Mouse (Mus musculus) embryo, embryonic 10 days (tissue): ENCODE data around the gene Lama4.

Experiments
- DNase-seq: peaks from one replicate; pipeline ENCODE4 v3.0.0-alpha.2; 2015; ENCODE audit warnings: low spot score

Gene Lama4

DNA sequence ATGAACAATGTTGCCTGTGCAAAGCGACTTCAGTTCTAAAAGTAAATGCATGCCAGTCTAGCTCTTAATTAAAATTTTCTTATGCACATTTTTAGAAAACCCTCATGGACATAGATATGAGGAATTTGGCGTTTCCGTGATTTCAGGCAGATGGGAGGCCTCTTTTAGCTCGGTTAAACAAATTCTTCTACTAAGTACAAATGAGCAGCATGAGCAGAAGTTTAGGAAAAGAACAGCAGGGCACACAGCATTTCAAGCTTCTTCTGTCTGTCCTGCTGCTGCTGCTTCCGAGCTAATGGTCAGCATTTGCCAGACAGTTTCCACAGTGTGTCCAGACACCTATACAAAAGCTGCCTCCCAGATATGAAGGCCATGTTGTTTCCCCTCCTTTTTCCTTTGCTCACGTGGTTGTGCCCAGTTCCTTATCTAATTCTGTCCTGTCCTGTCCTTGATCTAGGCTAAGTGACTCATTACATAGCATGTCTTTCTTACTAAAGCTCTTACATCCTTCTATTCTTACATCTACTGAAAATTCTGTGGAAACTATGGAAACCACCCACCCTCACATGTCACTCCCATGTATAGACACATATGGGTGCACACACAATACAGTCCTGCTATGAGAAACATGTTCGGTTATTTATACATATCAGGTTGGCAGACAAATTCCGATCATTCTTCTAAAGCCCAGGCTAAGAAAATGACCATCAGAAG lies 84.4 kb downstream of the Lama4 start:
- no peak for DNase-seq

DNA sequence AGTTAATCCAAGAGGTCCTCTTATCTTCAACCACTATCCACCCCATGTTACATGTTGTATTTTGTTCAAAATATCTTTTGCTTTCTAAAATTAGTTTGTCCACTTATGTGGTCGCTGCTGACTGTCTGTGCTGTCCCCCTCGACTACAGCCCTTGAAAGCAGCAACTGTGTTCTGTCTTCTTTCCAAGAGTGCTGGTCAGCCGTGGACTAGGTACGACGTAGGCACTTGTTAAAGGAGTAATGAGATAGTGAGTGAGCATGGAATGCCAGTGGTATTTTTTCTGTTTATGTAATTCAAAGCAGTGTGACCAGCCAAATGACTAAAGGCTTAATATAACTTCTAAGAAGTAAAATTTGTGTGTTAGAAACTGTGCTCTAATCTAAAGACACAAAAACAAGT lies 90.7 kb downstream of the Lama4 start:
- DNase-seq, result no peak

DNA sequence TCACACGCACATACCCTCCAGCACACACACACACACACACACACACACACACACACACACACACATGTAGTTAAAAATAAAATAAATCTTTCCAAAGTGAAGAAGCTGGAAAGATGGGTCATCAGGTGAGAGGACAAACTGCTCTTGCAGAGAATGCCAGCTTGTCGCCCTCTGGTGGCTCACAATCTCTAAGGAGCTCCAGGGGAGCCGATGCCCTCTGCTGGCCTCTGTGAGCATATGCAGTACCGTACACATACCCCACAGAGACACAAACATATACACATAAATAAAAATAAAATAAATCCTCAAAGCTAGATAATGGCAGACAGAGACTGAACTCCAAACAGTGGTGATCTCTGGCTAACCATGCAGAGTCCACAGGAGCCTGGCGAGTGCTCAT lies 99.4 kb downstream of the Lama4 start:
- peak; percentile 45 for DNase-seq

DNA sequence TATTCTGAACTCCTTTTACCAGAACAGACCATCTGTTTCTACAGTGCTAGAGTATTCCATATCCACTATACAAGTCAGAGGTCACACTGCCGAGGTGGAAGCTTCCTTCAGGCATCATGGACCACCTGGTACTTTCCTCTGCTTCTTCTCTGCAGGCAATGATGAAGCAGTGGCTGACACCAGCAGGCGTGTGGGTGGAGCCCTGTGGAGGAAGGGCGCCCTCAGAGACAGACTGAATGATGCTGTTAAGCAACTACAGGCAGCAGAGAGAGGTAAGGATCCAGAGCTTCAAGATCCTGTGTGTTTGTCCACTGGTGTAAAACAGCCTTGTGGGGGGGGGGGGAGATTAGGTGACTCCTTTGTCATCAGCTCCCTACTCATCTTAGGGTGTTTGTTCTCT lies 100.1 kb downstream of the Lama4 start:
- DNase-seq, result no peak

DNA sequence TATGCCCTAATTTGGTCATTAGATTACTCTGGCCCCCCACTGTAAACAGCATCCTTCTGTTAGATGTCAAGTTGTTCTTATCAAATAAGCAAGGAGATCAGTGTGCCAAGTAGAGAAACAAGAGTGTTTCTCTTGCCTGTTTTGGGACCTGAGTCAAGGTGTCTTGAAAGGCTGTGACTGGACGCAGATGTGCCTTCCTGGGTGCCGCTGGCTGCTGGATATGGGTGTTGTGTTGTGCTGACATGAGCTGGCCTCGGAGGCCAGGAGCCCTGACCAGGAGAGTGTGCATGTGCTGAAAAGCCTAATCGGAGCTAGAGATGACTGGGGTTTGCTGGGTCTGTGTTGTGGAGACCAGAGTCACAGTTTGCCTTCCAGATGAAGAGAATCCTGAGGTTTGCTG lies 100.7 kb downstream of the Lama4 start:
- DNase-seq, result no peak

DNA sequence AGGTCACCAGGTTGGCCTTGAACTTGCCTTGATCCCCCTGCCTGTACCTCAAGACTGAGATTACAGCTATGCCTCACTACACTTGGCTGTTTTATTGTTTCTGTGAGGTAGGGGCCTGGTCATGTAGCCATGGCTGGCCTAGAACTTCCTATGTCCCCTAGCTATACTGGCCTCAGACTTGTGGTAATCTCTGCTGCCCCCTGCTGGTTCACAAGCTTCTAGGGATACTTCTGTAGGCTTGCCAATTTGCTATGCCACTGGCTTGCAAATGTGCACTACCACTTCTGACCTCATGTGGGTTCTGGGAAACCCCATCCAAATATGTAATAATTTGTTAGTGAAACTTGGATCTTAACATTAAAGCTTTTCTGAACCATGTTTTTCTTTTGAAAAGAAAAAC lies 101.6 kb downstream of the Lama4 start:
- DNase-seq, result peak; percentile 85

DNA sequence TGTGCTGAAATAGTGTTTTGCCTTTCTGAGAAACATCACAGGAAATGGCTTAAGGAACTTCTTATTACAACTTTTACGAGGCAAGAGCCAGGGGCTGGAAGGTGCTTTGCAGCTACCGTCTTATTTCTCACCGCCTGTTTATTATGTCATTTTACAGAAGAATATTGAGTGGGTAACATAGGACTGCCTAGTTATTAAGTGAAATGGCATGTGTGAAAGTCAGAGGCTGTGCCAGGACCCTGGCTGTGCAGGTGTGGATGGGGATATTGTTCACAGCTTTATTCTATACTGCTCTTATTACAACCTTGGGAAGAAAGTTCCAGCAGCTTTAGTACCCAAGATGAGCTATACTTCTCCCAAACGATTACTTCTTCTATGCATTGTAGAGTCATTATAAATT lies 106.7 kb downstream of the Lama4 start:
- no peak for DNase-seq

DNA sequence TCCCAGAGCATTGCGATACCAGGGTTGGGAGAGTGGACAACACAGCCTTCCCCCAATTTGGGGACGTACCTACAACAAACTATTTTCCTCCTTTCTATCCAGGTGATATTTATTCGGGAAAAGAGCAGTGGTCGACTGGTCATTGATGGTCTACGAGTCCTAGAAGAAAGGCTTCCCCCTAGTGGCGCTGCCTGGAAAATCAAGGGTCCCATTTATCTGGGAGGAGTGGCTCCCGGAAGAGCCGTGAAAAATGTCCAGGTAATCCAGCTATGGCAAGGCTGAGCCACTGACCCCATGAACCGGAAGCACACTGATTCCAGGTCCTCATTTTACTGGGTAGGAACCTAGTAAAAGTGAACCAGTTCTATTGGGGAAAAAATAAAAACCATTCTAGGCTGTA lies 131.7 kb downstream of the Lama4 start:
- DNase-seq, result no peak

DNA sequence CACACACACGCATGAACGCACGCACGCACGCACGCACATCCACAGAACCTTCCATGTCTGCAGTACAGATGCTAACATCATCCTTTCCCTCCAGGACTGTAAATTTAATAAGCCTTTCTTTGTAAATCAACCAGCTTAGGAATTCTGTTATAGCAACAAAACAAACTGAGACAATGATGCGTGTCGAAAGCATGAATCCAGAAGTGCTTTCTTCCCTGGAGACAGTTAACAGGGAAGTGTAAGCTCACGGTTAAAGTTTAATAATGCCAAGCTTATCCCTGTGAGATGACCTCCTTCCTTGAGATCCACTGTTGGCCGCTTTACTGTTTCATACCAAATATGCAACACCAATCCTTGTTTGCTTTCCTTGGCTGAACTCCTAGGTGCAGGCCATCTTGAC lies 133.4 kb downstream of the Lama4 start:
- no peak for DNase-seq

DNA sequence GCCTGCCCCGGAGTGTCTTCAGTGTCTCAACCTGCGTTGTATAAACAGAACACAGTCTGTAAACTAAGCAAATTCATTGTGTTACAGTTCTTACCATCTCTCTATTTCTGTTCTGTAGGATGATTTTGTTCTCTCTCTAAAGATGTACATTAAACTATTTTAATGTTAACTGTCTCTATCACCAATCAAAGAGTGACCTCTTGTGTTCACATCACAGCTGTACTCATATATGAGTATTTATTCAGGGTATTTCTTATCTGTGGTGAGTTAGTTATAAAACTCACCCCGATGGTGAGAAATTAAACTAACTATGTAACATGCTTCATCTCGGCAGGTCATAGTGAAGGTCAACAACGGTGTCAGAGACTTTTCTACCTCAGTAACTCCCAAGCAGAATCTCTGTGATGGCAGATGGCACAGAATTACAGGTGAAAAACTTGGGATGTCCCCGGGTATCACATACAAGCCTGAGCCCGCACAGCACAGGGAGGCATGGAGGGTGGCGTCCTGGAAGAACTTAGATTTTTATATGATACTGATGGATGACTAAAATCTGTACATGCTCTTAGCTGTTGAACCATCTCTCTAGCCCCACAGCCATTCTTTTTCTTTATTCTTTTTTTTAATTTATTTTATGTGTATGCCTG lies 139.6 kb downstream of the Lama4 start:
- no peak for DNase-seq

DNA sequence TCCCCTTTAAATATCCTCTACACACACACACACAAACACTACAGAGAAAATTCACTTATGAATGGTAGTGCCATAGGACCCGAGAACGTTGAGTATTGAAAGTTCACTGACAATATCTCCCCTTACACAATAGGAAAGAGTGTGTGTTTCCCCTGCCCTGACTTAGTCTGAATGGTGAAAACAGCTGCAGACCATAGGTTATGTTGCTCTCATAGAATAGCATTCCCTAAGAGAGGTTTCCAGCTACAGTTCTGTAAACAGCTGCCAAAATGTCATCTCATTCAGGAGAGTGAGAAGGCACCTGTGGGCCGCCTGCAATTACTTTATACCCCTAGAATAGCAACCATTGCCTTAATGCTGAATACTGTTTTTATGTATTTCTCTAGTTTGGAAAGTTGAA lies 141.1 kb downstream of the Lama4 start:
- no peak for DNase-seq

DNA sequence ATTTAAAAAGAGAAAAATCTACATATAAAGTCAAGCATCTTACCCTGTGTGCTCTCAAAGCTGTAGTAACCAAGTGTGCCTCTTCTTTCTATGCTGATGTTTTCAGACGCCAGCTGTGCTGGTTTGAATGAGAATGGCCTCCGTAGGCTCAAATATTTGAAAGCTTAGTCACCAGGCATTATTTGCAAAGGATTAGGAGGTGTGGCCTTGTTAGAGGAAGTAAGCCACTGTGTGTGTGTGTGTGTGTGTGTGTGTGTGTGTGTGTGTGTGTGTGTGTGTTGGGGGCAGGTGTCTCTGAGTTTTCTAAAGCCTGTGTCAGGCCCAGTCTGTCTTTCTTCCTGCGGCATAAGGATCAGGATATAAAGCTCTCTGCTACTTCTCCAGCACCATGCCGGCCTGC lies 141.6 kb downstream of the Lama4 start:
- peak; percentile 15 for DNase-seq

DNA sequence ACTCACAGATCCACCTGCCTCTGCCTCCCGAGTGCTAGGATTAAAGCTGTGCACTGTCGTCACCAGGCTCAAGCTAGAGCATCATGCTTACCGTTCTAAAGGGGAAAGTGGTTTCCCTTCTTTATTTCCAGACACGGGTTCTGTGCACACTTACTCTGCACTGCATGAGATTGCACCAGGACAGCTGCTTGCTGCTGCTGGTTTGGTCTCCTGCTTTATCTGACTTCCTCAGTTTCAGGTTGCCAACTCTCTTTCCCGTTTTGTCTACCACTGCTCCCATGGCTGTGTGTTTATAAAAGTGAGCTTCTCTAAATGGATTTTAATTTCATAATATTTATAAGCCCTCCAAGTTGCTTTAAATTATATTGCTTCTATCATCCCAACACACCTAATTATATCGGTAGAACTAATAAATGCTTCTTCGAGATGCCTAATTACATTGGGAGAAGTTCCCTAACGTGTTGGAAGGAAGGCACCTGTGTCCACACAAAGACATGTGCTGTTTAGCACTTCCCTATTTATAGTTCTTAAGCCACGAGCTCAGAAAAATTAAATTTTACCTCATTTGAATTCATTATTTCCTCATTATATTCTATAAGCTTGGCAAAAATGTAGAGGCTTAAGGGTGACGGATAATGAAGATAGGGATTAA lies 143.6 kb downstream of the Lama4 start:
- DNase-seq, result no peak

DNA sequence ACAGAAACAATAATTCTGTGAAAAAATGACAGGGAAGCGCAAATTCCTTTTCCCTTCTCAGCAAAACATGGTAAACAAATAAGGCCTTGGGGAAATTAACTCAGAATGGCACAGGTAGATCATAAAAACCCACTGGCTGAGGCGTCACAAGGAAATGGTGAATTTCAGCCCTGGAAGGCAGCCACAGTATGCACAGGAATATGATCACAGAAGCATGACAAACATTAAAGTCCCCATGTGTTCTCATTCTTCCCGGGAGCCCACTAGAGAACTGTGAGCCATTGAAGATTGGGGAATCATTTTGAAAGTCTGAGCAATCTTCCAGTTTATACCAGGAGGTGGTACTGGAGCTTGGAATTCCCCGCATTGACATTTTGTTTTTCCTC lies 144.2 kb downstream of the Lama4 start:
- DNase-seq, result no peak

DNA sequence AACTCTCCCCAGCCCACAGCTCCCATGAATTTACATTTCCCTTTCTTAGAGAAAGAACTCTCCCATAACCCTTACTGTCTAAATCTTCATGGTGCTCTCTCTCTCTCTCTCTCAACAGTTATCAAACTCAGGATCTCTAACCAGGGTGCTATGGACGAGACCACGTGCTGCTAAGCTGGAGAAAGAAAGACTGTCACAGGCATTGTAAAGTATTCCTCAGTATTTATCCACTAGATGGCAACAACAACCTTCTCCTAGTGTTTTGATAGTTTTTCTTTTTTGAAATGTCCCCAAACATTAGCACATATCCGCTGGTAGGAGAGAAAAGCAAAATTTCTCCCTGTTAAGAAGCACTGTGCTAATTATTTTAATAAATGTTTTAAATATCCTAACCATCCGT lies 156.1 kb downstream of the Lama4 start:
- no peak for DNase-seq

DNA sequence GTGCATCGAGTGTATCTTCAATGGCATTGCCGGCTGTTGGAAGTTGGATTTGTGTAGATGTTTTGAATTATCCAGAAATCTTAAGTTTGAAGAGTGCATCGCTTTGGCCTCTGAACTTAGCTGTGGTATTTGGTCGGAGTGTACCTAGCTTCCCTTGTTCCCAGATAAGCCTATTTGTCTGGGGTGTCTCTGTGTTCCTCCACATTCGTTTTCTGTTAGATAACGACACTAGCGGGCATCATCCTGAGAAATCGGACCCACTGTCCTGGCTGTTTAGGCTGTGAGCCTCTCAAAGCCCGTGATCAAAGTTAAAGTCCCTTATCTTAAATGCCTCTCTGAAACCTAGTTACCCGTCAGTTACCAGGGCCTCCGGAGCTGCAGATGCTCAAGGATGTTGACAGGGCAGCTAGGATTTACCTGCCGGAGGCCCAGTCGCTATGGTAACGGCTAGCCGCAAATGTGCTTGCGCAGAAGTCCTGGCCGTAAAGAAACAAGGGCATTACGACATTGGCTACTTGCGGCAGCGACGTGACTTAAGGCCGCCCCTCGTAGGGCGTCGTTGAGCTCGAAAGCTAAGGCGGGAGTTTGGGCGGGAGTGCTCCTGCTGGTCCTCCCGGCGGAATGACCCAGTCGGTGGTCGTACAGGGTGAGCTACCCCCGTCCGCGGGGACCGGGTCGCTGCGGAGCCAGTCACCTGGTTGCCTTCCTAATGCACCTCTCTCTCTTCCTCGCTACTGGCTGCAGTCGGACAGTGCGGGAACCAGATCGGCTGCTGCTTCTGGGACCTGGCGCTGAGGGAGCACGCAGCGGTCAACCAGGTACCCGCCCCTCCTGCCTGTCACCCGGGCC lies 168.4 kb downstream of the Lama4 start, which contains the start of the genes Fam229b and Tube1:
Gene Fam229b (minus strand): TSS at position 453 of the 849 bp plus-strand sequence.
Gene Tube1 (plus strand): TSS at position 515 of the 849 bp plus-strand sequence.
- peak; percentile 98 for DNase-seq

DNA sequence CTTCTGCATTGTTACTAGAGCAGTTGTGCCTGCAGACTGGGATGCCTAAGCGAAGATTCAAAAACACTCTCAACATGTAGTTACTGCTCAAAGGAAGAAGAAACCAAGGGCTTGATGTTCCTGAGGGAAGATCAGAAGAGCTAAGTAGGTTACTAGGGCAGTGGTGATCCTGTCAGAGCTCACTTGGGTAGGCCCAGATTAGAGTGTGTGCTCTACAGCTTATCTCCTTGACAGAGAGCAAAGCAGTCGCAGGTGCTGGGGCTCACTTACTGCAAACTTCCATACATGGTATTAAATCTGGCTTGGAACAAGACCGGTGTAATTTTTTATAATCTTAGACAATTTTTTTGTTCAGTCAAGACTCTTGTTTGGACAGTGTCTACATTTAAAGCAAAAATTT lies 172.5 kb downstream of the Lama4 start:
- no peak for DNase-seq

DNA sequence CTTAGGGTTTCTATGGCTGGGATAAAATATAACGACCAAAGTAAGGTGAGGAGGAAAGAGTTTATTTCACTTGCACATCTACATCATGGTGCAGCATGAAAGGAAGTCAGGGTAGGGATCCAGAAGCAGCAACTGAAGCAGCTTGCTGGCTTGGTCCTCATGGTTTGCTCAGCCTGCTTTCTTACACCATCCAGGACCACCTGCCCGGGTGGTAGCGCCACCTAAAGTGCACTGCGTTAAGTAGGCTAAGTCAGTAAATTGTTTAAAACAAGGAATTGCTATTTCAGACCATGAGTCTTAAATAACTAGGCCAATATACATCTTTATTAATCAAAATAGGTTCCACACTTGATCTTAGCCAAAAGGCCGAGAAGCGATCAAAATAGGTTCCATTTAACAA lies 173.4 kb downstream of the Lama4 start:
- no peak for DNase-seq

DNA sequence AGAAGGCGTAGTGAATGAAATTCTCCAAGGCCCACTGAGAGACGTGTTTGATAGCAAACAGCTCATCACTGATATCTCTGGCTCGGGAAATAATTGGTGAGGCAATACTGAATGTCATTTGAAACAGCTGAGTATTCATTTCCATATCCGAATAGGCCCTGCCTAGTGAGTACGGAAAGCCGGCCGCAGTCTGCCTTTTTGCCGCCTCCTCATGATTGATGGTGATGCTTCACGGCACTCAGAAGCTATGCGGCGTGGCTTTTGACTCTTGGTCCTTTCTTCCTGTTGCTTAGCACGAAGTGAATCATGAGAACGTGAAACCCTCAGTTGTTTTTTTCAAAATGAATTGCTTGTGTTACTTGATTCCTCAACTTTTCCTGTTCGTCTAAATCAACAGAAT lies 175.5 kb downstream of the Lama4 start:
- peak; percentile 37 for DNase-seq

DNA sequence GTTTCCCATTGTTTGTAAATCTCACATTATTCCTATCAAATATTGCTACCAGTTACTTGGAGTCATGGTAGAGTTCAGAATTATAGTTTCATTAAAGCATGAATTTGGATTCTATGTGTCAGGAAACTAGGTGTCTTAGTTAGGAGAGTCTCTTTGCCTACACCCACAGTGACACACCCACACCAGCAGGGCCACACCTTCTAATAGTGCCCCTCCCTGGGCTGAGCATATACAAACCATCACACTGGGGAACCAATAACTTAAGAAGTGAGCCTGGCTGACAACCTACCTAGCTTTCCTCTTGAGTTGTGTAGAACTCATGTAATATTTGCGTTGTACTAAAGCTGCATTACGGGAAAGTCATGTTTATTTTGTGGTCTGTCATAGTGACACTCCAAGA lies 176.1 kb downstream of the Lama4 start:
- DNase-seq, result no peak

DNA sequence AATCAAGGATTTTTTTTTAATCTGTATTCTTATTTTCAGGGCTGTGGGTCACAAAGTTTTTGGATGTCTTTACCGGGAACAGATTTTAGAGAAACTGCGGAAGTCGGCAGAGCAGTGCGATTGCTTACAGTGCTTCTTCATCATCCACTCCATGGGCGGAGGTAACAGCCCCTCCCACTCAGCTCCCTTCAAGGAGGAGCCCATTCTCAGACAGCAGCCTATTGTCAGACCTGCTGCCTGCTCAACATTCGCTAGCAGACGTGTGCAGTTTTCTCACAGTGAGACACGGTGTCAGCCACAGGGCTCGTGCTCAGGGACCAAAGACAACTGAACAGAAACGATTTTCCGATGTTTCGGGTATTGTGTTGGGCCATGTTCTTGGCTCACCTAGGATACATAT lies 176.9 kb downstream of the Lama4 start:
- no peak for DNase-seq

DNA sequence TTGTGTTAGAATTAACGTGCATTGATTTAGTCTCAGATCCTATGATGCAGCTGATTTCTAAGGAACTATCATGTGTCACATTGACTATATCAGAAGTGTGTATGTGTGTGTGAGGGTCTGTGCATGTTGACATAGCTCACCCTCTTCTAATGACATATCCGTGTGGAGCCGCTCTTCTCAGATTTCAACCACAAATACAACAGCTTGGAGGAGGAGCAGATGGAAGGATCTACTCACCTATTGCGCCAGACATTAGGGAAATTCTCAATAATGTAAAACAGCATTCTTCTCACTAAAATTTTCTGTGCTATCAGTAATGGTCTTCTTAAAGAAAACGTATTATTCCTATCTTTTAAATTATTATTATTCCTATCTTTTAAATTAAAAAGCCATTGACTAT lies 191.4 kb downstream of the Lama4 start:
- no peak for DNase-seq

DNA sequence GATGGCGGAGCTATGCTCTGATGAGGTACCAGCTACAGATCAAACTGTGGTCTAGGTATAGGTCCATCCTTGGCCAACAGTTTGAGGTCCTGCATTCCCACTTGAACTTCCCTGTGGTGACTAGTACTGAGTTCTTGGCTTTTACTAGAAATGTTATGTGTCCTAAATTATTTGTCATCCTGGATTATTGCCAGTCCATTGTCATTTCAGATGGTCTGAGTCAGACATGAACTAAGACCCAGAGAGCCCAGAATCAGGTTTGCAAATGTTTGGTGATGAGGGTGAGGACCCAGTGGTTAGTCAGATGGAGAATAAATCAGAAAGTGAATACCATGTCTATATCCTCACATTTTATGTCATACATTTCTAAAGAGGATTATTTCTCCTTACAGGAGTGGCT lies 192.0 kb downstream of the Lama4 start:
- no peak for DNase-seq
